Mouse (Mus musculus) frontal cortex, postnatal 25 days (tissue): ENCODE results near the gene 4921530L21Rik.
A peak's percentile ranks its signal among the peaks of the same experiment; 100 is the strongest.

Experiments used
- DNase-seq, 2 experiments: peaks; one replicate each; pipeline ENCODE4 v3.0.0; 2022; ENCODE audit warnings: low spot score in 2 of 2

Gene 4921530L21Rik

GRCm38 (mm10) chr14:95880954-95881353 lies at the start of gene 4921530L21Rik:
4921530L21Rik (plus strand) TSS chr14:95881254.
- DNase-seq, result no peak

DNA sequence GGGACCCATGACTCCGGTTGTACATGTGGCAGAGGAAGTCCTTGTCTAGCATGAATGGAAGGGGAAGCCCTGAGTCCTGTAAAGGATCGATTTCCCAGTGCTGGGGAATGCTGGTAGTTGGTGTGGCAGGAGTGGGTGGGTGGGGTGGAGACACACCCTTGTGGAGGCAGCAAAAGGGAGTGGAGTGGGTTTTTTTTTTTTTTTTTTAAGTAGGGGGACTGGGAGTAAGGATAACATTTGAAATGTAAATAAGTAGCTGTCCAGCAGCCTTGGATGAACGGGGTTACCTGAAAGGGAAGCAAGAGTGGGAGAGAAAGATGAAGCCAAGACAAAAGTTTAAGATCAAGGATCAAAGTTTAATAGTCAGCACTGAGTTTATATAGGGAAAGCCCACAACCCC lies 47.2 kb upstream of the 4921530L21Rik start:
- no peak for DNase-seq

GRCm38 (mm10) chr14:95862981-95863380 lies 18.1 kb upstream of the 4921530L21Rik start:
- no peak for DNase-seq

GRCm38 (mm10) chr14:95865676-95866416 lies 15.2 kb upstream of the 4921530L21Rik start:
- no peak for DNase-seq

DNA sequence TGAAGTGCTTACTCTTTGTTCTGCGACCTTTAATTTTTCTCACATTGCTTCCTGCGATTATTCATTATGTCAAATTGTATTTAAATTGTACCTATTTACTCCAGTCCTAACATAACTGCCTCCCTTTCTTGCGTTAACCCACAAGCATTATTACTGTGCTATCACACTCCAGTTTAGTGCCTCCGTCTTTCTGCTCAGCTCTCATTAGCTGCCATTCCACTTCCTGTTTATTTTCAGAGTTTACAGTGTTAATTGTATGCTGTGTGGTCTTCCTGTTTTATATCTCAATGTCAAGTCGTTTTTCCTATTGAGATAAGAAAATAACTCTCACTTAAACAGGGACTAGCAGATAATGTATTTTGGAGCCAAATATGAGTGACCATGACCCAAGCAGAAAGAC lies 9.0 kb upstream of the 4921530L21Rik start:
- no peak for DNase-seq

DNA sequence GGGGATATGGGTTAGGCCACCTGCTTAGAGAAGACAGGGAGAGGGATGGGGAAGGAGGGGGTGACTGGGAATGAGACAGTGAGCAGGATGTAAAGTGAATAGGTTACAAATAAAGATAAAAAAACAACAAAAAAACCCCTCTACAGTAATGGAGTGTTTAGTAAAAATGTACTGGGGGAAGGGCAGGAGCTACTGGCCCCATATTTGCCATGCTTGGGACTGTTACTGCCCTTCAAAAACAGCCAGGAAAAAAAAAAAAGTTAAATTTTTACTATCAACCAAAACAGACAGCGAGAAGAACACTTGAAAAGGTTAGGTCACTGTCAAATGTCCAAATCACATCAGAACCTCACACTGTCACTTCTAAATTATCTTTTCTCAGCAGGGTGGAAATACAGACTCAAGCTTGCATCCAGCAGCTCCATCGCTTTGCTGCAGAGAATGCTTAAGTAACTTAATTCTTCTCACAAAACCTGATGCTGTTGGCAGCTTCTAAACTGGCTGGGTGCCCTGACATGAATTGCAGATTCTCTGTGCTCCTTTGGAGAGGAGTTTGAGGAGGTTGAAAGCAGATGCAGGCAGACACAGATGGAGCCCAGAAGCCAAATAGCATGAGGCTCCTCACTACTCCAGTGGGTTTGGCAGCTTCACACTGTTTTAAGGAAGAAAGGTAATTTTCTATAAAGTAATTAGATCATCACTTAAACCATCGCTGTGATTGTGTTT lies 4.1 kb upstream of the 4921530L21Rik start:
- peak; percentile 52 to 67 for DNase-seq

DNA sequence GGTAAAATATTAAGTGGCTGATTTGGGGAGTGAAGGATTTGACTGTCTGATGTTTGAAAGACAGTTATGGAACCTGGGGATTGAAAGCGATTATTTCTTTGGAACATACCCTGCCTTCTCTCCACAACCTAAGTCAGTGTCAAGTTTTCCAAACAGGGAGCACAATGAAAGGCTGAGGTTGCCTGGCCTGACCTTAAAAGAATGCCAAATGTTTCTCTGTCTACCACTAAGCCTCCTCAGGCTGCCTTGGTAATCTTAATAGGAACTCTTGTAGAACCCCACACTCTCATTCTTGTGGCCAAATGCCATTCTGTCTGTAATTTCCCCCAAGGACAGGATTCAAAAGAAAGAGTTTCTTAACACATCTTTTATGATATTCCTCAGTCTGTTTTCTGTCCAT lies 3.5 kb upstream of the 4921530L21Rik start:
- no peak for DNase-seq

DNA sequence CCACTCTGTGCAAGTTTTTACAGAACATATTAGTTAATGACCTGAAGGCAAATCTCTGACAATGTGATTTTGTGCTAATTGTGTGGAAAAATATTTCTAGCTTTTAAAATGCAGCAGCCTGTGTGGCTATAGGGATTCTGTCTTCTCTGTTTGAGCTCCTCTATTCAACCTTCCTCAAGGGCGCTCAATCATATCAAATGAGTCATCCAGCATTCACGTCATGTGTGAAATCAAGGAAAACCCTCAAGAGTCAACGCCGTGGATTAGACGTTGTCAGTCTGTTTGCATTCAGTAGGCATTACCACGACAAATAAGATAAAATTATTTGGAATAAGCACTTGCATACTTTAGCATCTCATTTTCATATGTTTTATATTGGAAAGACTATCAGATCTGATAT lies 18.4 kb downstream of the 4921530L21Rik start:
- DNase-seq, result no peak

DNA sequence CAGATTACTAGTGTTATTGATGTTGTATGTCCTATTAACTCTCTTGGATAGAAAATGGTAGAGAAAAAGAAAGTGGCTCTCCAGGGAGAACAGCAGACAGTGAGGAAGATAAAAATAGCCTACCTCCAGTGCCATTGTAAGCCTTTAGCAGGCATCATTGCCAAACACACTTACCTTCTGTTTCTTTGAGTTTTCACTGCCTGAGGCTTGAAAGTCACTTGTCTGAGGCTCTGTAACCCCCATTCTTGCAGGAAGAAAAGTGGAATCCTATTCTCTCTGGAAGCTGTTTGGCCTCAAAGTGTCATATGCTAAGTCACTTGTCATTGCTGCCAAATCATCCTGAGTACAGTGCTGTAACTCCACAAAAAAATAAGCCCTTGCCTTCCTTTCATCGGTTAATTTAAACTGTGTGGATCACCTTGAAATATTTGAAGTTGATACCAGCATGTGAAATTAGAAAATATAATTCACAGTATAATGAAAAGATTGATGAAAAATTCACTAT lies 23.6 kb downstream of the 4921530L21Rik start:
- DNase-seq, result no peak

GRCm38 (mm10) chr14:95913293-95913692 lies 32.2 kb downstream of the 4921530L21Rik start:
- peak; percentile 54 to 55 for DNase-seq

DNA sequence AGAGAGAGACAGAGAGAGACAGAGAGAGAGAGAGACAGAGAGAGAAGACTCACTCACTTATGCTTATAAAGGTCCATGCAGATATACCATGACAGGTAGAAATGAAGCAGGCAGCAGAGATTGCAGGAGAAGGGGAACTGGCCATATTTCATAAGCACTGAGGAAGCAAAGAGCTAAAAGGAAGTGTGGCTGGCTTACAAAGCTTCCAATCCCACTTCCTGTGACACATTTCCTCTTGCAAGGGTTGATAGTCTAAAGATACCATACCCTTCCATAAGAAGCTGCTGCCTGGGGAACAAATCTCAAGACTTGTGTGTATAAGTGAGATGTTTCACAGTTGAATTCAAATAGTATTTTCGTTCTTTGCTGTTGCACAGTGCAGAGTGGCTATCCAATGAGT lies 45.7 kb downstream of the 4921530L21Rik start:
- no peak for DNase-seq

DNA sequence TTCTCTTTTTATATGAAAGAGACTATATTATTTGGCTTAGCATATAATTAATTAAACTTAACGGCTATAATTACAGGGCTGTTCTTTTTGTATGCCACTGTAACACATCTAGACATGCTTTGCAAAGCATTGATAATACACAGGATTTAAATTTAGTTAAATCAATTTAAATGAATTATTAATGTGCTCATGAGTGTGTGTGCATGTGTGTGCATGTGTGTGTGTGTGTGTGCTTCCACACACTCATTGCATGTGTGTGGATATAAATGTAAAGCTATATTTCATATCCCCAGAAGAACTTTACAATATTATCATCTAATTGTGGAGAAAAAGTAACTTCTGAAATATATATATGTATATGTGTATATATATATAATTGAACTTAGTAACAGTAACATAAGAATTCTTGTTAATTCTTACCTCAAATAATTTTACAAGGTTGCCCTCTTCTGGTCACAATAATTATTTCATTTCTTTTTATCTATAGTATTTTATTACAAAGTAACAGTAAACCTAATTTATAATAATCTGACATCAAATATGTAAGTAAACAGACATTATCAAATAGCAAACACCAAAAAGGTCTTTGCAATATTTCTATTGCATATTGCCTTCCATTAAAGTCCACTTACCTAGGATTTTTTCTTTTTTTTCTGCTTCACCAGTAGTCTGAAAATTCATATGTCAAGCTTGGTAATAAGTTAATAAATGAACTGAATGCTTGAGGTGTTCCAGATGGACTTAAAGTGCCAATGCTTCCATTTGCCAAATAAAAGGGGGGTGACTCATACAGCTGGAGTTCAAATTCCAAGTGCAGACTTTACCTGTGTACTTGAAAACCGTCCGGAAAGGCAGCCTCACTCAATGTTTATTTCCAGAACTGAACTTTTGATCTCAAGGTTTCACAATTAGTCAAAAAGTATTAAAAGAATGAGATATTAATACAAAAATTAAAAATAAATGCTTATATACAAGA lies 47.0 kb downstream of the 4921530L21Rik start:
- no peak for DNase-seq
